Mouse (Mus musculus) myocyte (in vitro differentiated cells): ENCODE measurements around the gene Efcab2. TPM values are rescaled to one million over a fixed set of nuclear protein-coding genes. Genes with fewer than 3 reads are reported as not detected.

Experiments
- H3K27me3 ChIP-seq: one replicate; pipeline ENCODE4 v1.6.1; 2011; ENCODE audit not compliant: control insufficient read depth, insufficient read depth, insufficient read length
- H3K36me3 ChIP-seq: one replicate; pipeline ENCODE4 v1.6.1; 2011; ENCODE audit not compliant: control insufficient read depth, insufficient read depth
- H3K4me2 ChIP-seq: one replicate; pipeline ENCODE4 v1.6.1; 2011; ENCODE audit warnings: low read depth, control low read depth
- H3K4me3 ChIP-seq: one replicate; pipeline ENCODE4 v1.5.1; 2011; ENCODE audit warnings: mild to moderate bottlenecking, control low read depth, moderate library complexity
- H3K79me2 ChIP-seq: one replicate; pipeline ENCODE4 v1.6.1; 2011; ENCODE audit not compliant: control insufficient read depth, insufficient read depth
- H3ac ChIP-seq: one replicate; pipeline ENCODE4 v1.6.1; 2011; ENCODE audit not compliant: control insufficient read depth, insufficient read length
- CEBPB ChIP-seq: IDR thresholded peaks from 2 replicates; pipeline ENCODE4 v1.6.1; 2011; ENCODE audit warnings: mild to moderate bottlenecking, moderate library complexity; ENCODE audit not compliant: poor library complexity, insufficient read depth, severe bottlenecking
- E2F4 ChIP-seq: IDR thresholded peaks from one replicate; pipeline ENCODE4 v1.6.1; 2011; ENCODE audit warnings: mild to moderate bottlenecking, control low read depth, moderate library complexity; ENCODE audit not compliant: insufficient read depth
- MAX ChIP-seq: IDR thresholded peaks from one replicate; pipeline ENCODE4 v1.6.1; 2011; ENCODE audit warnings: low read depth, mild to moderate bottlenecking, control low read depth
- MYOD1 ChIP-seq, 3 experiments: IDR thresholded peaks; one replicate each; pipeline ENCODE4 v1.6.1; 2011; ENCODE audit warnings: control low read depth in 2 of 3, low read depth in 2 of 3, mild to moderate bottlenecking in 2 of 3, moderate library complexity in 1 of 3; ENCODE audit not compliant: insufficient read length in 2 of 3, control insufficient read depth in 1 of 3
- MYOG ChIP-seq, 3 experiments: IDR thresholded peaks; one replicate each; pipeline ENCODE4 v1.6.1; 2011; ENCODE audit warnings: control low read depth in 2 of 3, low read depth in 2 of 3, mild to moderate bottlenecking in 2 of 3; ENCODE audit not compliant: insufficient read length in 2 of 3, control insufficient read depth in 1 of 3, insufficient read depth in 1 of 3
- POLR2A ChIP-seq: IDR thresholded peaks from one replicate; pipeline ENCODE4 v1.6.1; 2011; ENCODE audit warnings: low read depth, mild to moderate bottlenecking, control low read depth, moderate library complexity; ENCODE audit not compliant: insufficient read length
- POLR2AphosphoS2 ChIP-seq: IDR thresholded peaks from one replicate; pipeline ENCODE4 v1.6.1; 2011; ENCODE audit warnings: low read depth, control low read depth; ENCODE audit not compliant: insufficient read length
- REST ChIP-seq: IDR thresholded peaks from one replicate; pipeline ENCODE4 v1.6.1; 2011; ENCODE audit warnings: mild to moderate bottlenecking, control low read depth, moderate library complexity; ENCODE audit not compliant: insufficient read depth, insufficient read length
- SRF ChIP-seq: IDR thresholded peaks from one replicate; pipeline ENCODE4 v1.6.1; 2011; ENCODE audit warnings: low read depth; ENCODE audit not compliant: control insufficient read depth, insufficient read length
- TCF12 ChIP-seq: IDR thresholded peaks from one replicate; pipeline ENCODE4 v1.6.1; 2011; ENCODE audit warnings: mild to moderate bottlenecking, control low read depth; ENCODE audit not compliant: poor library complexity, insufficient read depth, severe bottlenecking
- TCF3 ChIP-seq: IDR thresholded peaks from one replicate; pipeline ENCODE4 v1.6.1; 2011; ENCODE audit warnings: low read depth, control low read depth; ENCODE audit not compliant: insufficient read length
- USF1 ChIP-seq: IDR thresholded peaks from one replicate; pipeline ENCODE4 v1.6.1; 2011; ENCODE audit warnings: low read depth, mild to moderate bottlenecking, control low read depth, moderate library complexity
- polyA plus RNA-seq: library from polyadenylated mRNA; unstranded; fragments of >200 nt; fragmentation: generic; extraction: Trizol; gene quantifications from one replicate; pipeline ENCODE4 v1.2.1, GENCODE M21; 2012; ENCODE audit warnings: missing spikeins

Gene Efcab2
- polyA plus RNA-seq, 1 experiment: 0.72 TPM

DNA sequence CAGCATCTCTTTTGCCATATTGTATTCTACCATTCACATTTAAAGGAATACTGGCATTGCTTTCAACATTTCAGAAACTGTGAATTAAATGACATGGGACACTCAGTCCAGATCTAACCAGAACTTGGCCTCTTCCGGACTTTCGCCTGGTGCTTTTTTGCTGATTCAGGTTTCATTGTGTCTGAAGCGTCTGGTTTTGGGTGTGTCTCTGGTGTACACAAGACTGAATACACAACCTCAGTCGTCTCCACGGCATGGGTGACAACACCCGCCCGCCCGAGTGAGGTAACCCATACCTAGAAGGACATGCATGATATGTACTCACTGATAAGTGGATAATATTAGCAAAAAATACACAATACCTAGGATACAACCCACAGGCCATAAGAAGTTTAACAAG, 101.1 kb downstream of the Efcab2 start:
- Histone ChIP-seq H3ac (no peak overlapping the region), H3K4me3 (no peak overlapping the region), H3K27me3 (peaks cover 4% of the 10 kb centered on the region), H3K36me3 (no peaks in the 10 kb centered on the region), H3K79me2 (no peaks in the 10 kb centered on the region), H3K4me2 (no peak overlapping the region)
- TF ChIP-seq POLR2AphosphoS2: no peak
- TF ChIP-seq MYOG (IDR thresholded peaks at IDR 0.05; ENCODE audit: control insufficient read depth in 1 of 3, insufficient read depth in 1 of 3, insufficient read length in 2 of 3, low read depth in 2 of 3): no peak
- TF ChIP-seq E2F4: no peak
- TF ChIP-seq CEBPB: no peak
- TF ChIP-seq TCF3: no peak
- TF ChIP-seq REST: no peak
- TF ChIP-seq MAX: no peak
- TF ChIP-seq USF1: no peak

DNA sequence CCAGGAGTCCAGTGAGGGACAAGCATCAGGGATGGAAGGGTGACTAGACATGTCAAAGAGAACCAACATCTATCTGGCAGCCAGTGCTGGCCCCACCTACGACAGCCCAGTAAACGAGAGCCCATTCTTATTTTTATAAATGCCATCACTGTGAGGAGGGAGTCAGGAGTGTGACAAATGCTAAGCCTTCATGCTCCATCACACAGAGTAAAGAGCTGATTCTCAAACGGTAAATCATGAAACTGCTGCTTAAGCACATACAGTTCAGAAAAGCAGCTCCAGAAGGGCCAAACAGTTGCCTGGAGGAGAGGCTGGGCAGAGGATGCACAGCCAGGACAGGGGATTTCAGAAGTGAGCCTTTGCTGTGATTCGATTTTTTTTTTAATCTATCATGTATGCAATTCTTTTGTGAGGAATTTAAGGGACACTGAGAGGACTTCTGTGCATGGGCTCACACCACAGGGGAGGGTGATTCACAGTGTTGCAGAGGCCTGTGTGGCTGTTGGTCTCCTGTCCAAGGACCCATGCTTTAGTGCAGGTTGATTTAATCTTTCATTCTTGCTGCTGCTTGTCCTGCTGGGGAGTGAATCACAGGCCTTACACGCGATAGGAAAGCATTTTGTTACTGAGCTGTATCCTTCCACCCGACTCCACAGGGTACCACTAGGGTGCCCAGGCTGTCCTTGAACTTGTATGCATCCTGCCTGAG, 106.6 kb downstream of the Efcab2 start:
- no peak for TF ChIP-seq CEBPB
- no peak for TF ChIP-seq E2F4
- TF ChIP-seq MYOD1 (IDR thresholded peaks at IDR 0.05; ENCODE audit: control insufficient read depth in 1 of 3, insufficient read length in 2 of 3, low read depth in 2 of 3): no peak
- TF ChIP-seq MAX: no peak
- no peak for TF ChIP-seq REST
- no peak for TF ChIP-seq TCF12
- no peak for TF ChIP-seq MYOG (IDR thresholded peaks at IDR 0.05; ENCODE audit: control insufficient read depth in 1 of 3, insufficient read depth in 1 of 3, insufficient read length in 2 of 3, low read depth in 2 of 3)
- TF ChIP-seq USF1: no peak
- no peak for TF ChIP-seq POLR2AphosphoS2
- TF ChIP-seq POLR2A: no peak
- no peak for TF ChIP-seq TCF3
- TF ChIP-seq SRF: no peak
- Histone ChIP-seq H3K4me2 (no peak overlapping the region), H3K27me3 (no peaks in the 10 kb centered on the region), H3ac (no peak overlapping the region), H3K36me3 (no peaks in the 10 kb centered on the region), H3K4me3 (no peak overlapping the region), H3K79me2 (no peaks in the 10 kb centered on the region)

DNA sequence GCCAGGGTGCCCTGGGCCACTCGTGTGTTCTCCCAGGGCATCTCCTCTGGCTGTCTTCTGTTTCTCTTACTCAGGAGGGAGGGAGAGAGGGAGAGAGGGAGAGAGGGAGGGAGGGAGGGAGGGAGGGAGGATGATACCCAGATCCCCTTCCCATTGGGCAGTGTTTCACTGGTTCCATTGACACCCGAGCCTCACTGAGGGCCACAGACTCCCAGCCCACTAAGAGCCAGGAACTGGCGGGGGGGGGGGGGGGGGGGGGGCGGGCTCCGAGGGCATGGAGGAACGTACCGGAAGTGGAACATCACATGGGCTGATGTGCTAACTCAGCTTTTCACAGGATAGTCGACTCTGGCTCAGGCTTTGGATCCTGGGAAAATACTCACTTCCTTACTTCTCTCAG, 108.1 kb downstream of the Efcab2 start:
- Histone ChIP-seq H3K4me2 (no peak overlapping the region), H3K36me3 (no peaks in the 10 kb centered on the region), H3K4me3 (no peak overlapping the region), H3K27me3 (no peaks in the 10 kb centered on the region), H3K79me2 (no peaks in the 10 kb centered on the region), H3ac (no peak overlapping the region)
- TF ChIP-seq MYOD1 (IDR thresholded peaks at IDR 0.05; ENCODE audit: control insufficient read depth in 1 of 3, insufficient read length in 2 of 3, low read depth in 2 of 3) (no peak), CEBPB (no peak), POLR2AphosphoS2 (no peak), E2F4 (no peak), TCF3 (no peak), MAX (no peak), TCF12 (no peak), REST (no peak), POLR2A (no peak), MYOG (IDR thresholded peaks at IDR 0.05; ENCODE audit: control insufficient read depth in 1 of 3, insufficient read depth in 1 of 3, insufficient read length in 2 of 3, low read depth in 2 of 3) (no peak), USF1 (no peak), SRF (no peak)

DNA sequence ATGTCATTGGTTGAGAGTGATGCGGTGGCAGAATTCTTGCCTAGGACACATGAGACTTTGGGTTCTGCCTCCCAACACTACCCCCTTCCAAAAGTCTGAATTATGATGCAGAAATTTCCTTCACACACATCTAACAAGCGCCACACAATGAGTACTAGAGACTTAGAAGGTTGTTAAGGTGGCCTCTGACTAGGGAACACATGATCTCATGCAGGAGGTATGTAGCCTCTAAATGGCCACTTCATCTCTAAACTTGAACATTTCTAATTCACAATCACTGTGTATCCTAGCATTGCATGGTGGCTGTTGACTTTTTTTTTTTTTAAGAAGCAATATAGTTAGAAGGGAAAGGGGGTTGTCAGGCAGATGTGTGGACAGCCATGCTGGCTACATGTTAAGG, 110.0 kb downstream of the Efcab2 start:
- H3K4me3 ChIP-seq: no peak overlapping the region
- H3K79me2 ChIP-seq: no peaks in the 10 kb centered on the region
- H3K36me3 ChIP-seq: no peaks in the 10 kb centered on the region
- no peaks in the 10 kb centered on the region for H3K27me3 ChIP-seq
- no peak overlapping the region for H3K4me2 ChIP-seq
- H3ac ChIP-seq: no peak overlapping the region
- no peak for TF ChIP-seq POLR2AphosphoS2
- TF ChIP-seq MYOG (IDR thresholded peaks at IDR 0.05; ENCODE audit: control insufficient read depth in 1 of 3, insufficient read depth in 1 of 3, insufficient read length in 2 of 3, low read depth in 2 of 3): no peak
- TF ChIP-seq MYOD1 (IDR thresholded peaks at IDR 0.05; ENCODE audit: control insufficient read depth in 1 of 3, insufficient read length in 2 of 3, low read depth in 2 of 3): no peak
- TF ChIP-seq TCF3: no peak
- no peak for TF ChIP-seq E2F4
- no peak for TF ChIP-seq REST
- TF ChIP-seq TCF12: no peak
- TF ChIP-seq SRF: no peak
- no peak for TF ChIP-seq USF1
- TF ChIP-seq CEBPB: no peak
- TF ChIP-seq MAX: no peak
- TF ChIP-seq POLR2A: no peak
